Mouse (Mus musculus) ovary, postnatal 10 days (tissue): ENCODE data around the gene 4930432K21Rik.

Experiments
- DNase-seq: peaks from one replicate; pipeline ENCODE4 v3.0.0; 2022; ENCODE audit warnings: low spot score

4930432K21Rik gene

DNA sequence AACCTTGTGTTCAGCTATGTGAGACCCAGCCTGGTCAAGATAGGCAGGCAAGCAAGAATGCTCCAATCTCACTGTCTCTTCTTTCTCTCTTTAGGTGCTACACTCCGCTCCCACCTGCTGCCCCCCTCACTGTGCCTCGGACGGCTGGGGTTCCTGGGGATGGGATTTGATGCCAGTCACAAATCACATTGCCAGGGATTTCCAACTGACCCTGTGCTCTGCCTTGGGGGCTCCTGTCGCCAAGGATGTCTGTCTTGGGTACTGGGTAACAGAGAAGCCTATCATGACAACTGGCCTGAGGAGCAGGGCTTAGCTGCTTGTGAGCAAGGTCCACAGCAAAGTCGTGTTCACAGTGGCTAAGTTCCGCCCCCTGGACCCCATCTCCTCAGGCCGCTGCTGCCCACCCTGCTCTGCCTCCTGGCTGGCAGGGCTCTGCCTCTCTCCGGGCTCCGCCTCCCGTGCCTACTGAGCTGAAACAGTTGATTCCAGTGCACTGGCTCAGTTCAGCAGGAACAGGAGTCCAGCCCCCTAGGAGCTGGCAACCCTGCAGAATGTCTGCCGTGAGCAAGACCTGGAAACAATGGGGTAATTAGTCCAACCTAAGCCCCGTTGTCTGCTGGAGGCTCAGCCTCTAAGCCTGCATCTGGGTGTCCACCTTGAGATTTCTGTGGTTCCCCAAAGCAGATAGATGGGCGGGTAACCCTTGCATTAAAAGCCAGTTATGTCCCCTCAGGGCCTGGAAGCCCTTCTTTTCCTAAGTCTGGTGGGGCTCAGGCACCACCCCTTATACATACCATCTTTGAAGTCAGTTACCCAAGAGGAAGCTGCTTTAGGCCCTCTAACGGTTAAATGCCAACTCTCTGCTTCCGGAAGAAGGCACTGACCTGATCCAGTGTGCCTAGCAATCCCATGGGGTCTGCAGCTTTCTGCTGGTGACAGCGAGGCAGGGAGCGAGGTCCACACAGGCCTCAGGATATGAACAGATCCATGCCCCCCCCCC is 60.9 kb downstream of the 4930432K21Rik start:
- no peak for DNase-seq

DNA sequence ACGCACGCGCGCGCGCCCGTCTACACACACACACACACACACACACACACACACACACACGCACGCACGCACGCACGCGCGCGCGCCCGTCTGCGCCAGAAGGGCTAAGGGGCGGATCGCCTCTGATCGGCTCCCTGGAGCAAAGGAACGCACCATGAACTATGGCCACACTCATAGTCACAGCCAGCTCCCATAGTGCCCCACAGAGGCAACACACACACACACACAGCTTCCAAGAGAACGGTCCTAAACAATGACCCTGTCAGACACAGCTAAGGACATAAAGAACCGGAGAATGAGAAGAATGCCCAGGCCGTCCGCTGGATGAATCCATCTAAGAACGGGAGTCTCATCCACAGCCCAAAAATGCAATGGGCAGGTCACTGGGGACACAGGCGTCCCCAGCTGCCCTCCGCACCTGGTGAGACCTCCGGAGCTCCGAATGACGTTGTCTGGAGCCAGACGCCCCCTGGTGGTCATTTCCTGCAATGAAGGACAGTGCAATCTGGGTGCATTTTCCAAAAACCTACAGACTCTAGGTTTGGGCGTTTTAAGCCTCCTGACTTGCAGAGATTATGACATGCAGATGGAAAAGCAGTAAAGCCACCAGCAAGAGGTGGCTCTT is 62.5 kb downstream of the 4930432K21Rik start:
- peak; percentile 75 for DNase-seq

DNA sequence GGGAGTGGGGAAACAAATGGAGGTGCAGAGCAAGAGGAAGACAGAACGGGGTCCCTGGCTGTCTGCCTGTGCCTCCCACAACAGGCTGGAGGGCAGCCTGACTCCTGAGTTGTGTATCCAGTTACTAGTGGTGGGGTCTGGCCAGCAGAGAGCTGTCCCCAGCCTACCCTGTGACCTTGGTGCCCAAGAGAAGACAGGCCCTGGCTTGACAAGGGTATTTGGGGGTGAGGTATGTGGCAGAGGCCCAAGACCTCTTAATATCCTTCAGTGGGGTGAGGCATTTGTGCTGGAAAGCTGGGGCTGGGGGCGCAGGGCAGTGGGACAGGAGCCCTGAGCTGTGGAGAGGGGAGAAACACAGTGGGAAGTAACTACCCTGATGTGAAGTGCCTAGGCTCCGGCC is 63.4 kb downstream of the 4930432K21Rik start:
- no peak for DNase-seq

DNA sequence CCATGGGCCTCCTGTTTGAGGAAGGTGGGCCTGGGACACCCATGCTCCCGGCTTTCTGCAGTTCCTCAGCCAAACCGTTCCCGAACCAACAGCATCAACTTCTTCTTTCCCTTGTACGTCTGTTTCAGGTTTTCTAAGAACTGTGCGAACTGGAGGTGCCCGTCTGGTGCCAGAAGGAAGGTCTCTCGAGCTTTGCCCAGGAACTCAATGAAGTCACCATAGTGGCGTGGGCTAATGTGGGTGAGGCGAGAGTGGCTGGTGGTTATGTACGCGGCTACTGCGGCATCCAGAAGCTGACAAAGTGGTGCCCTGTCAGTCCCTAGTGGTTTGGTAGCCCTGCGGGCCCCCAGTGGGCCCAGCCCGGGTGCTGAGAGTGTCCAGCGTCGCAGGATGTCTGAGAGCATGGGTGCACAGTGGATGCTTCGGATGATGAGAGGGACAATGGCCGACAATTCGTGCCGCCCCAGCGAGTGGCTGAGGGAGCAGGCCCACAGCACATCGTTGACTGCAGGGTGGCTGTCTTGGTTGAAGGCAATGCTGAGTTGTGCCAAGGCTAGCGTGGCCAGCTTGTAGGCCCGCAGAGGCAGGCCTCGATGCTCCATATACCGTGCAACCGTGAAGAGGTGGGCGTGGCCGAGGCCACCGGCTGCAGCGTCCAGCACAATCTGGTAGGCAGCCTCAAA is 64.2 kb downstream of the 4930432K21Rik start:
- DNase-seq = no peak

DNA sequence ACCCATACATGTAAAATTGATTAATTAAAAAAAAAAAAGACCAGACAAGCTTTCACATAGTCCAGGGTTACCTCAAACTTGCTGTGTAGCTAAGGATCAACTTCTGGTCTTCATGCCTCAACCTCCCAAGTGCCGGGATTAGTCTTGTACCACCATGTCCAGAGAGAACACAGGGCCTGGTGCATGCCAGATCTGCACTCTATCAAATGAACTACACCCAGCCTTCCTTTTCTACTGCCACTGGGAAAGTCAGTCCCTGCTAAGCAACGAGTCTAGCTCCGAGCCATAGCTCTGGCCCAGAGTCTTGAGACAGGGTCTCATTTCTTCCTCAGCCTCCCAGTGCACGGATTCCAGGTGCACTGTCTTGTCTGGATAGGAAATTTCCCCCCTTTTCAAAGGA is 65.5 kb downstream of the 4930432K21Rik start:
- no peak for DNase-seq

DNA sequence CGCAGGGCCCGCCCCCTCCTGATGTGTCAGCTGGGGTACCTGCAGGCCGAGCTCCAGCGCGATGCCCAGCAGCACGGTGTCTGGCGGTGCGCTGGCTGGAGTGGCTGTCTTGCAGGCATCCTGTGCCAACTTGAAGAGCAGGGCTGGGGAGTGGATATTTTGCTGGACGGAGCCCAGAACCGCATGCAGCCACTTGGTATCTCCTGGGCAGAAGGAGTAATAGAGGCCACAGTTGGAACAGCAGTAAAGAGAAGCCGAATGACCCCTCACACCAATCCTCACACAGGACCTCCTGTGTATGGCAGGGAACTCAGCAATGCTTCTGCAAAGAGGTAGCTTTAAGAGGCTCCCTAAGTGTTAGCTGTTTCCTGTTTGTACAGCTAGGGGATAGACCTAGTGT is 69.4 kb downstream of the 4930432K21Rik start:
- no peak for DNase-seq

DNA sequence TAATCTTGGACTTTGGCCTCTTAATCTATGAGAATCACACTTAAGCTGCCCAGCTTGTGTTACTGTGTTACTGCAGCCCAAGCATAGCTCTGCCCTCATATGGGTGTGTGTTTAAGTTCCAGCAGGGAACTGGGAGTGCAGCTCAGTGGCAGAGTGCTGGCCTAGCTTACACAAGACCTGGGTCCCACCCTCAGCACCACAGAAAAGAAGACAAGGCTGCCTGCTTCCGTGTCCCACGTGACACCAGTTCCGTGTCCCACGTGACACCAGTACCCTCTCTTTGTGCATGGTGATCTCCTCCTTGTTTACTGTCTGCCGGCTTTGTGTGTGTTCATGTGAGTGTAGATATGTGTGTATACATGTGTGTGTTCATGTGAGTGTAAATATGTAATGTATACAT is 70.3 kb downstream of the 4930432K21Rik start:
- DNase-seq = no peak

DNA sequence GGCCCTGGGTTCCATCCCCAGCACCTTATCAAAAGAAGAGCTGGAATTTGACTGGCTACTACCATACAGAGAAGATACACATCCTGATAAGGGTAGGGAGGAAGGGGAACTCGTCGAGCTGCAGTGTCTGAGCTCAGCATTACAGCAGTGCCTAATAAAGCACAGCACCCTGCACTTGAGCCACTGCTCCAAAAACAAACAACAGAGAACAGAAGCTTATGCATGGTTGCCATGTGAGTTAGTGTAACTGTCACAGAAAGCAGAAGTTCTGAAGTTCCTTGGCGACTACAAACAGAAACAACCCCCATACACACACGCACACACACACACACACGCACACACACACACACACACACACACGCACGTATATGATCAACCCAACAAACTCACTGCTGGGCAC is 72.3 kb downstream of the 4930432K21Rik start:
- DNase-seq = no peak
